Mouse (Mus musculus) frontal cortex, adult 2 months (tissue): ENCODE data around the gene Llph. TPM values are rescaled to one million over a fixed set of nuclear protein-coding genes. Genes with fewer than 3 reads are reported as not detected.

Source experiments
- DNase-seq, 2 experiments: peaks; one replicate each; pipeline ENCODE4 v3.0.0; 2022; ENCODE audit warnings: low spot score in 1 of 2; ENCODE audit errors: extremely low spot score in 1 of 2
- polyA plus RNA-seq: library from polyadenylated mRNA; depleted of rRNA; stranded (reverse); fragments of >200 nt; gene quantifications from 2 replicates; pipeline ENCODE4 v1.2.3, GENCODE M21; 2012; rRNA removed

The Llph gene
- polyA plus RNA-seq, result 43.0 and 49.0 TPM in 2 replicates

- peak; percentile 64 to 89 for DNase-seq
These were observed at the start of gene Llph for GRCm38 (mm10) chr10:120226871-120227661. TSS of gene Llph (plus strand) at chr10:120227070.

GRCm38 (mm10) chr10:120182887-120183286 lies 44.0 kb upstream of the Llph start:
- DNase-seq, result peak in 1 of 2 experiments; percentile 30

GRCm38 (mm10) chr10:120183342-120183741 lies 43.5 kb upstream of the Llph start:
- DNase-seq, result no peak

GRCm38 (mm10) chr10:120188513-120188912 lies 38.4 kb upstream of the Llph start:
- no peak for DNase-seq

- no peak for DNase-seq
These were observed 37.6 kb upstream of the Llph start for GRCm38 (mm10) chr10:120189276-120189675.

- no peak for DNase-seq
These were observed 37.1 kb upstream of the Llph start for GRCm38 (mm10) chr10:120189782-120190181.

- no peak for DNase-seq
These were observed 35.7 kb upstream of the Llph start for GRCm38 (mm10) chr10:120191165-120191564.

- DNase-seq, result no peak
These were observed 34.6 kb upstream of the Llph start for GRCm38 (mm10) chr10:120192278-120192677.

GRCm38 (mm10) chr10:120193255-120193654 lies 33.6 kb upstream of the Llph start:
- no peak for DNase-seq

- peak in 1 of 2 experiments; percentile 33 for DNase-seq
These were observed 29.6 kb upstream of the Llph start for GRCm38 (mm10) chr10:120197061-120197835.

GRCm38 (mm10) chr10:120201131-120201921 lies 25.5 kb upstream of the Llph start, which contains the start of gene Tmbim4:
TSS of gene Tmbim4 (plus strand) at chr10:120201590.
- no peak for DNase-seq

GRCm38 (mm10) chr10:120201961-120202402 lies 24.9 kb upstream of the Llph start, which contains the start of gene Irak3:
TSS of gene Irak3 (minus strand) at chr10:120202130.
- peak in 1 of 2 experiments; percentile 89 for DNase-seq

- no peak for DNase-seq
These were observed 24.2 kb upstream of the Llph start for GRCm38 (mm10) chr10:120202467-120203250.

- DNase-seq, result no peak
These were observed 22.2 kb upstream of the Llph start for GRCm38 (mm10) chr10:120204591-120205210.

- DNase-seq, result no peak
These were observed 18.9 kb upstream of the Llph start for GRCm38 (mm10) chr10:120208015-120208414.

GRCm38 (mm10) chr10:120208575-120209538 lies 18.0 kb upstream of the Llph start:
- DNase-seq, result peak; percentile 86 to 94

- DNase-seq, result no peak
These were observed 17.3 kb upstream of the Llph start for GRCm38 (mm10) chr10:120209539-120209925.

GRCm38 (mm10) chr10:120210096-120210495 lies 16.8 kb upstream of the Llph start:
- no peak for DNase-seq
